Mouse (Mus musculus): ENCODE data around the gene Haghl.
A peak's percentile ranks its signal among the peaks of the same experiment; 100 is the strongest.
"Not testable (repeated sequence)": the region's sequence is repeated elsewhere in the genome, so short reads cannot be mapped to it uniquely, and the experiment has no call there.

Haghl gene

DNA sequence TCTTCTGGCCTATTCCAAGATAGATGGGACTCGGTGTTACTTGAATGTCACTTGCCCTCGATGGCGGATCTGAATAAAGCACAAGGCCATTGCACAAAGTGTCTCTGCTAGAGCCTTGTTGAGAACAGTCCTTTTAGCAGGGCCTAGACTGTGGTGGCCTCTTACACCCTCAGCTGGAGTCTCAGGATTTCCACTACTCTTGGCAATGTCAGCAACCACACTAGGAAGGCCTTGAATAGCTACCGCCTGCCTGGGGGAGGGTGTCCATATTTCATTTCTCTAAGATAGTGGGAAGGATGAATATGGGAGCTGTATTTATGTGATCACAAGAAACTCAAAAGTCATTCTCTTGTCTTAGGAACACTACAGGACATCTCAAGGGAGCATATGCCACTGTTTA, 37.2 kb downstream of the Haghl start:
- no peak for DNase-seq (ENCODE audit: low read depth, low spot score)

DNA sequence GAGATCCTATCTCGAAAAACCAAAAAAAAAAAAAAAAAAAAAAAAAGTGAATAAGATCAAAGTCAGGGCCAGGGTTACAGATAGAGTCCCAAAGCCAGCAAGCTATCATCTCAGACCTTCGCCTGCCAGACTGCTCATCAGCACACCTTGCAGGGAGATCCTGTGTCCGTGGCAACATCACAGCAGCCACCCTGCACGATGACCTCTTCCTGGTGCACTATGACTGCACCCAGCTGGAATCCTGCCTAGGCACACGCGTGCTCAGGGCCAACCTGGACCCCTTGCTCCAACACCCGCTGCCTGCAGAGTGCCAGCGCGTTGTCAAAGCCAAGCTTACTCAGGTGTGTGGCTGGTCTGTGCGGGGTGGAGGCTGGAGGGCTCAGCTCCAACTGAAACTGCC, 41.2 kb downstream of the Haghl start:
- no peak for DNase-seq (ENCODE audit: low read depth, low spot score)

DNA sequence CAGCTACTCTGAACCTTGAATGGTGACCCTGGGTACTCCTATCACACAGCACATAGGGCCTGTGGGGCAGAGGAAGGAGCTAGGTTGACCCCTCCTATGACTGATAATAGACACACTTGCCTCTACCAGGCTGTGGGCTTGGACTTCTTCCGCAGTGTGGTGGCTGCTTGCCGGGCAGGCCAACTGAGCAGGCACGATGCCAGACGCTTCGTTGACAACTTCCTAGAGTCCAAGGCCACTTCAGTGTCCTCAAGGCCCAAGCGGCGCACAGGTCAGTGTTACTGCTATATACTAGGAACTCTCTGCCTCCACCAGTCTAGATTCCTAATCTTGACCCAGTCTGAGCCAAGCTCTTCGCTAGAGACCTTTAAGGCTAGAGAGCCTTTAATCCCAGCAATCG, 41.6 kb downstream of the Haghl start:
- DNase-seq (ENCODE audit: low read depth, low spot score) = no peak

DNA sequence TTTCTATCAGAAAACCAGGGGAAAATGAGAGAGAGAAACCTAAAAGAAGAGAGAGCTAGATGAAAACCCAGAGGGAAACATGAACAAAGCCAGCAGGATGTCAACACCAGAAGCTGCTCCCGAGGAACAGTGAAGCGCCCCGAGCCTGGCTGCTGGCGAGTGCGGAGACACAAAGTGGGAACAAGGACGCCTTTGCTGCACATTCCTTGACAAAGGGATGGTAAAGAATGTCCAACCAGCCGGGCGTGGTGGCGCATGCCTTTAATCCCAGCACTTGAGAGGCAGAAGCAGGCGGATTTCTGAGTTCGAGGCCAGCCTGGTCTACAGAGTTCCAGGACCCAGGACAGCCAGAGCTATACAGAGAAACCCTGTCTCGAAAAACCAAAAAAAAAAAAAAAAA, 44.0 kb downstream of the Haghl start:
- not testable (repeated sequence) for DNase-seq (ENCODE audit: low read depth, low spot score)

DNA sequence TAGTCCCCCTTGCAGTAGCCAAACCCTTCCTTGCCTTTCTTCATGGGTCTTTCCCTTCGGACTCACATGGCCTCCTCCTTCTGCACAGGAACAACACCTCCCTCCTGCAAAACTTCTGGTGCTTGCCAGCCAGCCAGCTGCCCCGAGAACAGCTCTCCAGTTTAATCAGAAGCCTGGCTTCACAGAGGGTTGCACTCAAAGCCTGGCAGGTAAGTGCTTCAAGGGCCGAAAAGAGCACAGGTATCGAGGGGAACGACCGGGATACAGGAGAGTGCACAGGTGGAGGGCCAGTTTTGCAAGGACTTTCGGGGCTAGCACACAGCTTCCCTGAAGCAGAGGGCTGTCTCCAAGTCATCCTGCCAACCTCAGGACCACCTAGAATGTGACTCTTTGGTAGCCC, 46.6 kb downstream of the Haghl start:
- no peak for DNase-seq (ENCODE audit: low read depth, low spot score)

DNA sequence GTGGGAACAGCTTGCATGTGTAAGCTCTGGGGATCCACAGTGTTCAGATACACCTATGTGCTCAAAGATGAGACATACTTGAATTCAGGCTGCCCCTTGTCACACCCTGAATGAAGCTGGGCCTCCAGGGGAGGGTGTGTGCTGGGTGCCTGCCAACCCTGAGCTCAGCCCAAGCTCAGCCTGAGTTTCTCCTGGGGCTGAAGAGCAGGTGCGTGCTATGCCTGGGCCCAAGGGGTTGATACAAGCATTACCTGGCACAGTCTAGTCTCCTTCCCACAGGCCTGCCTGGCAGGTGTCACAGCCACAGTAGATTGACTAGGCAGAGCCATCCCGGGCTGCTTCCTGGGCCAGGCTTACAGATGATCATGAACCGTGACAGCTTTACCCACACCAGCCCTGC, 49.7 kb downstream of the Haghl start, which contains the start of gene Mslnl:
Gene Mslnl, plus strand, starts transcription at position 298 of the 400 bp plus-strand sequence.
- DNase-seq (ENCODE audit: low read depth, low spot score) = no peak

DNA sequence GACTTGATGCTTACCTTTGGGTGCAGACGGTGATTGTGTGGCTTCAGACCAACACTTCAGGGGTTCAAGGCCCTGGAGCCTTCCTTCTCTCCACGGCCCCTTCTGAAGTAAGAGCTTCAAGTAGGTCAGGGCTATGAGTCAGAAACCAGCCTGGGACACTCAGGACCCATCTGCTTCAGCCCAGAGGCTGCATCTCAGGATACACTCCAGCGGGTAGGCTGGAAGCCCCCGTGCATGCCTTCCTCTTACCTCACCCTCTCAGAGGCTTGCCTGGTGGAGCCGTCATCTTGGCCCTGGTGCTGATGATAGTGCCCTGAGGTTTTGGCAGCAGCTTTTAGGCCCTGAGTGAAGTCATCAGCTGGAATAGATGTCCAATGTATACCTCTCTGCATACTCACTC, 50.2 kb downstream of the Haghl start:
- DNase-seq (ENCODE audit: low read depth, low spot score) = no peak

DNA sequence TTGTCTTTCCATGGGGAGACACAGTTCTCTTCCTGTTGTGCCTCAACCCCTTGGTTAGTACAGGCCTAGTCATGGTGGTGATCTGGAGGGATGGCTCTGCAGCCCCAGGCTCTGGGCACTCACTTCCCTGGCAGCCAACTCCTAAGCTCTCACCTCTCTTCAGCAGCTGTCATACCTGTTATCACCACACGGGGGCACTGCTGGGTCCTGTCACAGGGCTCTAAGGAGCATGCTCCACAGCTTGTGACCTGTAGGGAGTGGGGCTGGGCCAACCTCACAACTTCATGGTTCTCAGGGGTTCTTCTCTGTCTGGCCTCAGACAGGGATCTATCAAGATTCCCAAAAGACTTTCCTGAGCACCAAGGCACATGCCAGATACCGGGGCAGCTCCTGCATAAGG, 53.4 kb downstream of the Haghl start:
- DNase-seq (ENCODE audit: low read depth, low spot score) = peak; percentile 84

All from retina, postnatal 7 days (tissue).